Mouse (Mus musculus): Measurements from ENCODE around the gene Gm3404. TPM values are rescaled to one million over a fixed set of nuclear protein-coding genes. Genes with fewer than 3 reads are reported as not detected.
"Not testable (repeated sequence)": the region's sequence is repeated elsewhere in the genome, so short reads cannot be mapped to it uniquely, and the experiment has no call there.

The Gm3404 gene
- not detected in 2 replicates for polyA plus RNA-seq (2014; fragmentation: Nextera tagmentation; extraction: Ambion mirVana)

DNA sequence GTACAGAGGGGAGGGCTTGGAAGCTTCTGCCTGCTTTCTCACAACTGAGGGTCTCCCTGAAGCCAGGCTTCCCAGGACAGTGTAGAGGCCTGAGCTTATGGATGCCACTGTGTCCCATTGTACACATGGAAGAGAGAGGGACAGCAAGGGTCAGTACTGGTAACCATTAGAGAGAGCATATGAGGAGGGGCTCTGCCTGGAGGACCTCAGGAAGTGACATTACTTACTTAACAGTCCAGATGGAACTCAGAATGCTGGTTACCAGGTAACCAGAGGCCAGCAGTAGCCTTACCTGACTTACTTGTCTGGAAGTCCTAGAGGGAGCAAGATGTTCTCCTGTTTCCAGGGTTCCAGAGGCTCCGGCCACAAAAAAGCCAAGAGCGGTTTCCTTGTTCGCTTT is at the start of gene Gm3404:
Gm3404 (plus strand) TSS at position 301 of the 400 bp plus-strand sequence.
- not testable (repeated sequence) for H3K4me1 ChIP-seq (ENCODE audit: control insufficient read depth, insufficient read depth, low read length); H3K4me3 ChIP-seq (ENCODE audit: low read depth, low read length); H3K4me2 ChIP-seq (ENCODE audit: low read depth, severe bottlenecking); H3K27me3 ChIP-seq (ENCODE audit: control insufficient read depth, insufficient read depth, low read length); H3K9ac ChIP-seq (ENCODE audit: low read length); H3K27ac ChIP-seq (replicated peaks; ENCODE audit: low read depth, low read length); ATAC-seq (ENCODE audit: insufficient number of reproducible peaks, low FRiP score, low TSS enrichment, low read depth); H3K9me3 ChIP-seq (ENCODE audit: control insufficient read depth, low read length); H3K36me3 ChIP-seq (ENCODE audit: control insufficient read depth, insufficient read depth, low read length); DNase-seq (ENCODE audit: low spot score)
- 100% methylated on average over 2 of the region's 3 CpGs for WGBS

DNA sequence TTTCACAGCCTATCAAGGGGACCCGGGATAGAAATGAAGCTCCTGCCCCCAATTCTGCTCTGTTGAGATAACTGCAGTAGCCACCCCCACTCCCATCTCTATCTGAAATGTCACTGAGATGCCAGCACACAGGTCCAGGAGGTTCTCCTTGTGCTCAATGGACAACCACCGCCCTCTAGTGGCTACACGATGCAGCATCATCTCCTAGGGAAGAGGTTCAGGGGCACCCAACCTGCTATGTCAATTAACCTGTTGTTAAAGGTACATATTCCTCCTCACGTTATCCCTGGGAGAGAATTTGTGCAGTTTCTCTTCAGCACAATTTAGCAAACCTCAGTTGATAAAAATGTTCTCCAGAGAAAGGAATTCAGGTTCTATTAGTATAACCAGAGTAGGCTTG is 46.0 kb upstream of the Gm3404 start:
- WGBS = 15% methylated on average over 4 of the region's 4 CpGs
- H3K9ac ChIP-seq (ENCODE audit: low read length); DNase-seq (ENCODE audit: low spot score): not testable (repeated sequence)

DNA sequence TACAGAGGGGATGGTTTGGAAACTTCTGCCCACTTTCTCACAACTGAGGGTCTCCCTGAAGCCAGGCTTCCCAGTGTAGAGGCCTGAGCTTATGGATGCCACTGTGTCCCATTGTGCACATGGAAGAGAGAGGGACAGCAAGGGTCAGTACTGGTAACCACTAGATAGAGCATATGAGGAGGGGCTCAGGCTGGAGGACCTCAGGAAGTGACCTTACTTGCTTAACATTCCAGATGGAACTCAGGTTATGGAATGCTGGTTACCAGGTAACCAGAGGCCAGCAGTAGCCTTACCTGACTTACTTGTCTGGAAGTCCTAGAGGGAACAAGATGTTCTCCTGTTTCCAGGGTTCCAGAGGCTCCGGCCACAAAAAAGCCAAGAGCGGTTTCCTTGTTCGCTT is 43.9 kb upstream of the Gm3404 start, which contains the start of gene Gm6408:
Gm6408 (plus strand) TSS at position 301 of the 400 bp plus-strand sequence.
- not testable (repeated sequence) for H3K36me3 ChIP-seq (ENCODE audit: control insufficient read depth, insufficient read depth, low read length); H3K9ac ChIP-seq (ENCODE audit: low read length); H3K9me3 ChIP-seq (ENCODE audit: control insufficient read depth, low read length); ATAC-seq (ENCODE audit: insufficient number of reproducible peaks, low FRiP score, low TSS enrichment, low read depth); H3K4me3 ChIP-seq (ENCODE audit: low read depth, low read length); DNase-seq (ENCODE audit: low spot score); H3K4me2 ChIP-seq (ENCODE audit: low read depth, severe bottlenecking); H3K4me1 ChIP-seq (ENCODE audit: control insufficient read depth, insufficient read depth, low read length); H3K27ac ChIP-seq (replicated peaks; ENCODE audit: low read depth, low read length); H3K27me3 ChIP-seq (ENCODE audit: control insufficient read depth, insufficient read depth, low read length)
- 94% methylated on average over 2 of the region's 3 CpGs for whole genome bisulfite sequencing

More for the DNA sequence above, 46.0 kb upstream of the Gm3404 start:
- not testable (repeated sequence) for H3K4me1 ChIP-seq (ENCODE audit: control insufficient read depth, insufficient read depth, low read length); H3K4me3 ChIP-seq (ENCODE audit: low read depth, low read length); H3K4me2 ChIP-seq (ENCODE audit: low read depth, severe bottlenecking); H3K27ac ChIP-seq (replicated peaks; ENCODE audit: low read depth, low read length); H3K27me3 ChIP-seq (ENCODE audit: control insufficient read depth, insufficient read depth, low read length); H3K9me3 ChIP-seq (ENCODE audit: control insufficient read depth, low read length); H3K36me3 ChIP-seq (ENCODE audit: control insufficient read depth, insufficient read depth, low read length); ATAC-seq (ENCODE audit: insufficient number of reproducible peaks, low FRiP score, low TSS enrichment, low read depth)

DNA sequence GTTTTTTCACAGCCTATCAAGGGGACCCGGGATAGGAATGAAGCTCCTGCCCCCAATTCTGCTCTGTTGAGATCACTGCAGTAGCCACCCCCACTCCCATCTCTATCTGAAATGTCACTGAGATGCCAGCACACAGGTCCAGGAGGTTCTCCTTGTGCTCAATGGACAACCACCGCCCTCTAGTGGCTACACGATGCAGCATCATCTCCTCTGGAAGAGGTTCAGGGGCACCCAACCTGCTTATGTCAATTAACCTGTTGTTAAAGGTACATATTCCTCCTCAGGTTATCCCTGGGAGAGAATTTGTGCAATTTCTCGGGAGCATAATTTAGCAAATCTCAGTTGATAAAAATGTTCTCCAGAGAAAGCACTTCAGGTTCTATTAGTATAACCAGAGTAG is 36.6 kb upstream of the Gm3404 start:
- H3K27ac ChIP-seq (replicated peaks; ENCODE audit: low read depth, low read length) = not testable (repeated sequence)

DNA sequence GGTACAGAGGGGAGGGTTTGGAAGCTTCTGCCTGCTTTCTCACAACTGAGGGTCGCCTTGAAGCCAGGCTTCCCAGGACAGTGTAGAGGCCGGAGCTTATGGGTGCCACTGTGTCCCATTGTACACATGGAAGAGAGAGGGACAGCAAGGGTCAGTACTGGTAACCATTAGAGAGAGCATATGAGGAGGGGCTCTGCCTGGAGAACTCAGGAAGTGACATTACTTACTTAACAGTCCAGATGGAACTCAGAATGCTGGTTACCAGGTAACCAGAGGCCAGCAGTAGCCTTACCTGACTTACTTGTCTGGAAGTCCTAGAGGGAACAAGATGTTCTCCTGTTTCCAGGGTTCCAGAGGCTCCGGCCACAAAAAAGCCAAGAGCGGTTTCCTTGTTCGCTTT is 34.5 kb upstream of the Gm3404 start, which contains the start of gene Gm6370:
Gm6370 (plus strand) TSS at position 301 of the 400 bp plus-strand sequence.
- not testable (repeated sequence) for ATAC-seq (ENCODE audit: insufficient number of reproducible peaks, low FRiP score, low TSS enrichment, low read depth); H3K27me3 ChIP-seq (ENCODE audit: control insufficient read depth, insufficient read depth, low read length); H3K4me3 ChIP-seq (ENCODE audit: low read depth, low read length); H3K9ac ChIP-seq (ENCODE audit: low read length); H3K4me1 ChIP-seq (ENCODE audit: control insufficient read depth, insufficient read depth, low read length); H3K4me2 ChIP-seq (ENCODE audit: low read depth, severe bottlenecking); DNase-seq (ENCODE audit: low spot score); H3K27ac ChIP-seq (replicated peaks; ENCODE audit: low read depth, low read length); H3K9me3 ChIP-seq (ENCODE audit: control insufficient read depth, low read length); H3K36me3 ChIP-seq (ENCODE audit: control insufficient read depth, insufficient read depth, low read length)
- WGBS = no CpG with 5 or more reads among the region's 5 CpGs

More for the DNA sequence above, 36.6 kb upstream of the Gm3404 start:
- not testable (repeated sequence) for H3K27me3 ChIP-seq (ENCODE audit: control insufficient read depth, insufficient read depth, low read length); DNase-seq (ENCODE audit: low spot score); H3K9ac ChIP-seq (ENCODE audit: low read length); H3K36me3 ChIP-seq (ENCODE audit: control insufficient read depth, insufficient read depth, low read length); H3K4me1 ChIP-seq (ENCODE audit: control insufficient read depth, insufficient read depth, low read length); H3K9me3 ChIP-seq (ENCODE audit: control insufficient read depth, low read length); ATAC-seq (ENCODE audit: insufficient number of reproducible peaks, low FRiP score, low TSS enrichment, low read depth); H3K4me3 ChIP-seq (ENCODE audit: low read depth, low read length); H3K4me2 ChIP-seq (ENCODE audit: low read depth, severe bottlenecking)
- WGBS = 11% methylated on average over 3 of the region's 4 CpGs

DNA sequence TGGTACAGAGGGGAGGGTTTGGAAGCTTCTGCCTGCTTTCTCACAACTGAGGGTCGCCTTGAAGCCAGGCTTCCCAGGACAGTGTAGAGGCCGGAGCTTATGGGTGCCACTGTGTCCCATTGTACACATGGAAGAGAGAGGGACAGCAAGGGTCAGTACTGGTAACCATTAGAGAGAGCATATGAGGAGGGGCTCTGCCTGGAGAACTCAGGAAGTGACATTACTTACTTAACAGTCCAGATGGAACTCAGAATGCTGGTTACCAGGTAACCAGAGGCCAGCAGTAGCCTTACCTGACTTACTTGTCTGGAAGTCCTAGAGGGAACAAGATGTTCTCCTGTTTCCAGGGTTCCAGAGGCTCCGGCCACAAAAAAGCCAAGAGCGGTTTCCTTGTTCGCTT is 23.5 kb upstream of the Gm3404 start, which contains the start of gene 4930449I24Rik:
4930449I24Rik (plus strand) TSS at position 301 of the 400 bp plus-strand sequence.
- H3K9me3 ChIP-seq (ENCODE audit: control insufficient read depth, low read length); H3K4me3 ChIP-seq (ENCODE audit: low read depth, low read length); H3K4me2 ChIP-seq (ENCODE audit: low read depth, severe bottlenecking); H3K9ac ChIP-seq (ENCODE audit: low read length); H3K36me3 ChIP-seq (ENCODE audit: control insufficient read depth, insufficient read depth, low read length); H3K4me1 ChIP-seq (ENCODE audit: control insufficient read depth, insufficient read depth, low read length); H3K27ac ChIP-seq (replicated peaks; ENCODE audit: low read depth, low read length); H3K27me3 ChIP-seq (ENCODE audit: control insufficient read depth, insufficient read depth, low read length); ATAC-seq (ENCODE audit: insufficient number of reproducible peaks, low FRiP score, low TSS enrichment, low read depth); DNase-seq (ENCODE audit: low spot score): not testable (repeated sequence)
- WGBS = no CpG with 5 or more reads among the region's 5 CpGs

DNA sequence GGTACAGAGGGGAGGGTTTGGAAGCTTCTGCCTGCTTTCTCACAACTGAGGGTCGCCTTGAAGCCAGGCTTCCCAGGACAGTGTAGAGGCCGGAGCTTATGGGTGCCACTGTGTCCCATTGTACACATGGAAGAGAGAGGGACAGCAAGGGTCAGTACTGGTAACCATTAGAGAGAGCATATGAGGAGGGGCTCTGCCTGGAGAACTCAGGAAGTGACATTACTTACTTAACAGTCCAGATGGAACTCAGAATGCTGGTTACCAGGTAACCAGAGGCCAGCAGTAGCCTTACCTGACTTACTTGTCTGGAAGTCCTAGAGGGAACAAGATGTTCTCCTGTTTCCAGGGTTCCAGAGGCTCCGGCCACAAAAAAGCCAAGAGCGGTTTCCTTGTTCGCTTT is 11.8 kb upstream of the Gm3404 start, which contains the start of gene Gm3402:
Gm3402 (plus strand) TSS at position 301 of the 400 bp plus-strand sequence.
- not testable (repeated sequence) for H3K4me2 ChIP-seq (ENCODE audit: low read depth, severe bottlenecking); H3K27ac ChIP-seq (replicated peaks; ENCODE audit: low read depth, low read length); H3K4me3 ChIP-seq (ENCODE audit: low read depth, low read length); H3K9ac ChIP-seq (ENCODE audit: low read length); ATAC-seq (ENCODE audit: insufficient number of reproducible peaks, low FRiP score, low TSS enrichment, low read depth); DNase-seq (ENCODE audit: low spot score); H3K4me1 ChIP-seq (ENCODE audit: control insufficient read depth, insufficient read depth, low read length); H3K36me3 ChIP-seq (ENCODE audit: control insufficient read depth, insufficient read depth, low read length); H3K9me3 ChIP-seq (ENCODE audit: control insufficient read depth, low read length); H3K27me3 ChIP-seq (ENCODE audit: control insufficient read depth, insufficient read depth, low read length)
- WGBS = no CpG with 5 or more reads among the region's 5 CpGs

DNA sequence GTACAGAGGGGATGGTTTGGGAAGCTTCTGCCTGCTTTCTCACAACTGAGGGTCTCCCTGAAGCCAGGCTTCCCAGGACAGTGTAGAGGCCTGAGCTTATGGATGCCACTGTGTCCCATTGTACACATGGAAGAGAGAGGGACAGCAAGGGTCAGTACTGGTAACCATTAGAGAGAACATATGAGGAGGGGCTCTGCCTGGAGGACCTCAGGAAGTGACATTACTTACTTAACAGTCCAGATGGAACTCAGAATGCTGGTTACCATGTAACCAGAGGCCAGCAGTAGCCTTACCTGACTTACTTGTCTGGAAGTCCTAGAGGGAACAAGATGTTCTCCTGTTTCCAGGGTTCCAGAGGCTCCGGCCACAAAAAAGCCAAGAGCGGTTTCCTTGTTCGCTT is 11.7 kb downstream of the Gm3404 start, which contains the start of gene Gm3409:
Gm3409 (plus strand) TSS at position 301 of the 400 bp plus-strand sequence.
- not testable (repeated sequence) for H3K9ac ChIP-seq (ENCODE audit: low read length); DNase-seq (ENCODE audit: low spot score); H3K4me1 ChIP-seq (ENCODE audit: control insufficient read depth, insufficient read depth, low read length); H3K27ac ChIP-seq (replicated peaks; ENCODE audit: low read depth, low read length); H3K9me3 ChIP-seq (ENCODE audit: control insufficient read depth, low read length); H3K36me3 ChIP-seq (ENCODE audit: control insufficient read depth, insufficient read depth, low read length); H3K27me3 ChIP-seq (ENCODE audit: control insufficient read depth, insufficient read depth, low read length); H3K4me2 ChIP-seq (ENCODE audit: low read depth, severe bottlenecking); H3K4me3 ChIP-seq (ENCODE audit: low read depth, low read length); ATAC-seq (ENCODE audit: insufficient number of reproducible peaks, low FRiP score, low TSS enrichment, low read depth)
- WGBS = 94% methylated on average over 3 of the region's 3 CpGs

DNA sequence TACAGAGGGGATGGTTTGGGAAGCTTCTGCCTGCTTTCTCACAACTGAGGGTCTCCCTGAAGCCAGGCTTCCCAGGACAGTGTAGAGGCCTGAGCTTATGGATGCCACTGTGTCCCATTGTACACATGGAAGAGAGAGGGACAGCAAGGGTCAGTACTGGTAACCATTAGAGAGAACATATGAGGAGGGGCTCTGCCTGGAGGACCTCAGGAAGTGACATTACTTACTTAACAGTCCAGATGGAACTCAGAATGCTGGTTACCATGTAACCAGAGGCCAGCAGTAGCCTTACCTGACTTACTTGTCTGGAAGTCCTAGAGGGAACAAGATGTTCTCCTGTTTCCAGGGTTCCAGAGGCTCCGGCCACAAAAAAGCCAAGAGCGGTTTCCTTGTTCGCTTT is 30.2 kb downstream of the Gm3404 start, which contains the start of gene Gm3415:
Gm3415 (plus strand) TSS at position 301 of the 400 bp plus-strand sequence.
- H3K27ac ChIP-seq (replicated peaks; ENCODE audit: low read depth, low read length); DNase-seq (ENCODE audit: low spot score); H3K9ac ChIP-seq (ENCODE audit: low read length); ATAC-seq (ENCODE audit: insufficient number of reproducible peaks, low FRiP score, low TSS enrichment, low read depth); H3K27me3 ChIP-seq (ENCODE audit: control insufficient read depth, insufficient read depth, low read length); H3K9me3 ChIP-seq (ENCODE audit: control insufficient read depth, low read length); H3K4me1 ChIP-seq (ENCODE audit: control insufficient read depth, insufficient read depth, low read length); H3K4me2 ChIP-seq (ENCODE audit: low read depth, severe bottlenecking); H3K36me3 ChIP-seq (ENCODE audit: control insufficient read depth, insufficient read depth, low read length); H3K4me3 ChIP-seq (ENCODE audit: low read depth, low read length): not testable (repeated sequence)
- no CpG with 5 or more reads among the region's 3 CpGs for WGBS

Measured in limb, embryonic 11.5 days (tissue).